Mouse (Mus musculus): ENCODE data around the gene Gm21149.

- TF ChIP-seq CTCF (IDR thresholded peaks at IDR 0.05; ENCODE audit: control insufficient read depth, insufficient read depth, low read length) (peak; percentile 37; the same call in 1 of the 2 replicates), POLR2A (IDR thresholded peaks at IDR 0.05; ENCODE audit: borderline replicate concordance, control insufficient read depth, low read depth, low read length) (no peak)
Measured at GRCm38 (mm10) chr5:15506575-15507308, 30.4 kb upstream of the Gm21149 start.
